Mouse (Mus musculus) G1E (cell line): ENCODE data around the gene H2-DMb1.

Experiments used
- CTCF ChIP-seq: IDR thresholded peaks from 2 replicates; pipeline ENCODE4 v1.5.1; 2012; ENCODE audit warnings: low read depth, low read length, inconsistent platforms, mixed read lengths
- GATA1 ChIP-seq: IDR thresholded peaks from 2 replicates; pipeline ENCODE4 v1.6.1; 2012; ENCODE audit warnings: borderline replicate concordance, low read length, inconsistent platforms, mixed read lengths
- POLR2AphosphoS5 ChIP-seq: IDR thresholded peaks from 2 replicates; pipeline ENCODE4 v1.6.1; 2012; ENCODE audit warnings: low read depth, low read length, inconsistent platforms; ENCODE audit not compliant: insufficient replicate concordance
- TAL1 ChIP-seq: conservative IDR thresholded peaks from 2 replicates; pipeline ENCODE4 v1.6.1; 2012; ENCODE audit warnings: low read depth, low read length, inconsistent platforms, mixed read lengths

- TF ChIP-seq CTCF (no peak), POLR2AphosphoS5 (no peak), GATA1 (no peak), TAL1 (no peak)
Measured at GRCm38 (mm10) chr17:34123518-34123917, 29.4 kb upstream of the H2-DMb1 start.
